Mouse (Mus musculus) heart, embryonic 14.5 days (tissue): ENCODE results near the gene Rab20. TPM values are rescaled to one million over a fixed set of nuclear protein-coding genes. Genes with fewer than 3 reads are reported as not detected.

Experiments
- ATAC-seq: fragments of 200-750 bp; cut with Nextera tagmentation; 2 replicates; pipeline ENCODE4 v1.8.0; 2017; ENCODE audit warnings: low read depth, moderate TSS enrichment; ENCODE audit not compliant: insufficient number of reproducible peaks, insufficient read depth, low FRiP score
- H3K27ac ChIP-seq, 2 experiments: fragments of 200-500 bp in 1 of 2; fragments of 300-500 bp in 1 of 2; sonication (generic) in 1 of 2; replicated peaks in 1 of 2; 2 replicates each; pipeline ENCODE4 v1.5.1; 2012 to 2014; ENCODE audit warnings: low read depth in 2 of 2, low read length in 2 of 2, control low read depth in 1 of 2, mild to moderate bottlenecking in 1 of 2, mixed read lengths in 1 of 2; ENCODE audit not compliant: control insufficient read depth in 1 of 2, insufficient read depth in 1 of 2
- H3K27me3 ChIP-seq: fragments of 300-500 bp; sonication (generic); 2 replicates; pipeline ENCODE4 v1.6.1; 2014; ENCODE audit warnings: mild to moderate bottlenecking, low read length, control low read depth; ENCODE audit not compliant: control insufficient read depth, insufficient read depth
- H3K36me3 ChIP-seq: fragments of 300-500 bp; sonication (generic); 2 replicates; pipeline ENCODE4 v1.6.1; 2014; ENCODE audit warnings: mild to moderate bottlenecking, control low read depth, low read length, mixed read lengths; ENCODE audit not compliant: control insufficient read depth, insufficient read depth
- H3K4me1 ChIP-seq, 2 experiments: fragments of 200-500 bp in 1 of 2; fragments of 300-500 bp in 1 of 2; sonication (generic) in 1 of 2; 2 replicates each; pipeline ENCODE4 v1.6.1; 2012 to 2014; ENCODE audit warnings: low read length in 2 of 2, control low read depth in 1 of 2, mixed read lengths in 1 of 2; ENCODE audit not compliant: control insufficient read depth in 2 of 2, insufficient read depth in 2 of 2
- H3K4me2 ChIP-seq: fragments of 300-500 bp; sonication (generic); 2 replicates; pipeline ENCODE4 v1.6.1; 2014; ENCODE audit warnings: mild to moderate bottlenecking, low read length
- H3K4me3 ChIP-seq, 2 experiments: fragments of 200-500 bp in 1 of 2; fragments of 300-500 bp in 1 of 2; sonication (generic) in 1 of 2; 2 replicates each; pipeline ENCODE4 v1.5.1; 2012 to 2014; ENCODE audit warnings: low read length in 2 of 2, mild to moderate bottlenecking in 2 of 2, control low read depth in 1 of 2, low read depth in 1 of 2, moderate library complexity in 1 of 2; ENCODE audit not compliant: control insufficient read depth in 1 of 2, insufficient read depth in 1 of 2
- H3K9ac ChIP-seq: fragments of 300-500 bp; sonication (generic); 2 replicates; pipeline ENCODE4 v1.6.1; 2014; ENCODE audit warnings: mild to moderate bottlenecking, low read length
- H3K9me3 ChIP-seq: fragments of 300-500 bp; sonication (generic); 2 replicates; pipeline ENCODE4 v1.6.1; 2016; ENCODE audit warnings: low read length, control low read depth; ENCODE audit not compliant: control insufficient read depth
- WGBS: fragments of 180-500 bp; shearing (Covaris S2); extraction: QIAGEN DNeasy Blood & Tissue Kit; methylation state at CpG from one replicate; pipeline ENCODE4 v1.1.7; 2014; 5-methylcytosine and 5-hydroxymethylcytosine counted together
- polyA plus RNA-seq: library from polyadenylated mRNA; unstranded; fragments of >200 nt; fragmentation: Nextera tagmentation; extraction: Ambion mirVana; gene quantifications from 2 replicates; pipeline ENCODE4 v1.2.1, GENCODE M21; 2014

Rab20 gene
- polyA plus RNA-seq: 39.3 and 39.7 TPM in 2 replicates

DNA sequence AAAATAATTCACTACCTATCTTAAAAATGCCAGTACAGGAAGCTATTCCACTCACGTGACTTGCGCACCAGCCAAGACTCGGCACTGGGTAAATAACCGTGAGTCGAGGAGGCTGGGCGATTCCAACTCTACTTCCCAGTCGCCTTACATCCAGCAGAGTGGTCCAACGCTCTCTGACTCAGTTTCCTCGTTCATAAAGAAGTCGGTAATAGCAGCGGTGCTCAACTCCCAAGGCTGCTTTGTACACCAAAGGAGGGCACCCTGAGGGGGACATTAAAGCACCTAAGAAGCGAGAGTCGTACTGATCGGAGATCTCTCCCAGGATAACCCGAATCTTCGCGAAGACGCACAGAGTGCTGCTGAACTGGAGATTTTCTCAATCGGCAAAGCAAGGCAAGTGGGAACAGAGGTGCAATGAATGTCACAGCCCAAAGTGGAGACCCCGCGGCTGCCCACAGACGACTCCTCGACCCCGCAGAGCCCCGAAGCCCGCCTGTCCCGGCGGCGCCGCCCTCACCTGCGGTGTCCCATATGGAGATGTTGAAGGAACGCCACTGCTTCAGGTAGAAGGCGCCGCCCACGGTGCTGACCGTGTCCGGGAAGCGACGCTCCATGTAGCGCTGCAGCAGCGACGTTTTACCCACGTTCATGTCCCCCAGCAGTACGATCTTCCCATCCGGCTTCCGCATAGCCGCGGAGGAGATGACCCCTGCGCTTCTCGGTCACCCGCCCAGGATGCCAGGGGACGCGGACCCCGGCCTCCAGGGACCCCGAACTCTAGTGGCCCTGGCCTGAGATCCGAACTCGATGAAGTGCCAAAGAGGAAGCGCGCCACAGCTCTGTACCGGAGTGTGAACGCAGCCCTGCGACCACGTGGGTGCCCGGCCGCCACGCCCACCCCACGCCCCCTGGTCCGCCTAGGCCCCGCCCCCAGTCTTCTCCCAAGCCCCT is at the start of gene Rab20:
Rab20 (minus strand) TSS at position 900 of the 951 bp plus-strand sequence.
- WGBS: under 1% methylated on average over 60 of the region's 69 CpGs
- peaks cover 41 to 57% of the 10 kb centered on the region in 2 experiments for H3K4me1 ChIP-seq
- H3K4me2 ChIP-seq: peak within 1 kb of the TSS; percentile 97
- H3K36me3 ChIP-seq: no peaks in the 10 kb centered on the region
- peak within 1 kb of the TSS; percentile 93 to 97 for H3K27ac ChIP-seq
- no peaks in the 10 kb centered on the region for H3K9me3 ChIP-seq
- peaks cover 5% of the 10 kb centered on the region; the same call in 1 of the 2 replicates for H3K27me3 ChIP-seq
- peak within 1 kb of the TSS; percentile 87 for H3K9ac ChIP-seq
- H3K4me3 ChIP-seq: peak within 1 kb of the TSS; percentile 81 to 86
- ATAC-seq: peak; percentile 75

- Histone ChIP-seq H3K9ac (no peak overlapping the region), H3K4me2 (no peak overlapping the region), H3K9me3 (no peaks in the 10 kb centered on the region), H3K4me1 (no peaks in the 10 kb centered on the region), H3K27ac (no peak overlapping the region), H3K27me3 (no peaks in the 10 kb centered on the region), H3K4me3 (no peak overlapping the region), H3K36me3 (peaks cover 37% of the 10 kb centered on the region)
- no peak for ATAC-seq
- 66% methylated on average over 3 of the region's 3 CpGs for WGBS
Observed at GRCm38 (mm10) chr8:11523331-11523730, 44.8 kb upstream of the Rab20 start.

GRCm38 (mm10) chr8:11518676-11519075 is 40.2 kb upstream of the Rab20 start:
- ATAC-seq: no peak
- 85% methylated on average over 11 of the region's 11 CpGs for WGBS
- Histone ChIP-seq H3K27ac (no peak overlapping the region), H3K4me1 (no peaks in the 10 kb centered on the region), H3K9me3 (no peaks in the 10 kb centered on the region), H3K36me3 (peaks cover 65% of the 10 kb centered on the region), H3K27me3 (no peaks in the 10 kb centered on the region), H3K9ac (no peak overlapping the region), H3K4me3 (no peak overlapping the region), H3K4me2 (no peak overlapping the region)

- Histone ChIP-seq H3K9ac (no peak overlapping the region), H3K27me3 (no peaks in the 10 kb centered on the region), H3K4me1 (no peaks in the 10 kb centered on the region), H3K36me3 (peaks cover 71% of the 10 kb centered on the region), H3K4me3 (no peak overlapping the region), H3K27ac (no peak overlapping the region), H3K4me2 (no peak overlapping the region), H3K9me3 (no peaks in the 10 kb centered on the region)
- no peak for ATAC-seq
- 80% methylated on average over 6 of the region's 6 CpGs for WGBS
Observed at GRCm38 (mm10) chr8:11518056-11518396, 39.5 kb upstream of the Rab20 start.

GRCm38 (mm10) chr8:11517366-11518055 is 39.0 kb upstream of the Rab20 start:
- H3K4me2 ChIP-seq: no peak overlapping the region
- WGBS: 85% methylated on average over 16 of the region's 16 CpGs
- H3K4me3 ChIP-seq: no peak overlapping the region
- ATAC-seq: no peak
- H3K27me3 ChIP-seq: no peaks in the 10 kb centered on the region
- H3K4me1 ChIP-seq: no peaks in the 10 kb centered on the region
- no peak overlapping the region for H3K9ac ChIP-seq
- H3K27ac ChIP-seq: no peak overlapping the region
- no peaks in the 10 kb centered on the region for H3K9me3 ChIP-seq
- peaks cover 76% of the 10 kb centered on the region for H3K36me3 ChIP-seq

- Histone ChIP-seq H3K27me3 (no peaks in the 10 kb centered on the region), H3K9me3 (no peaks in the 10 kb centered on the region), H3K9ac (no peak overlapping the region), H3K4me1 (0 out of 4 replicates have a peak, but pooled peaks cover 0 to 3% of the 10 kb centered on the region in 2 experiments), H3K4me3 (no peak overlapping the region), H3K36me3 (peaks cover 80% of the 10 kb centered on the region), H3K27ac (no peak overlapping the region), H3K4me2 (no peak overlapping the region)
- ATAC-seq: no peak
- WGBS: 92% methylated on average over 9 of the region's 9 CpGs
Observed at GRCm38 (mm10) chr8:11516292-11516691, 37.8 kb upstream of the Rab20 start.

DNA sequence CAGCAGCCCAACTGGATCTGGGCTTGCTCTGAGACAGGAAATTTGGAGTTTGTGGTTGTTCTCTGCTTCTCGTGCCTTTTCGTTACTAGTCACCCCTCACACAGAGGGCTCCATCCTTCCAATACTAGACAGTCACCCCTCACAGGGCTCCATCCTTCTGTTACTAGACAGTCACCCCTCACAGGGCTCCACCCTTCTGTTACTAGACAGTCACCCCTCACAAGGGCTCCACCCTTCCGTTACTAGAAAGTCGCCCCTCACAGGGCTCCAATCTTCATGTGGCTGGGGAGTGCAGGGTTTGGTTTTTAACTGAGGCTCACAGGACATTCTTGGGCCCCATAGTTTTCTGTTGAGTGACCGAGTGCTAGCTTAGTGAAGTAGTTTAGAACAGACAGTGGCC is 34.7 kb upstream of the Rab20 start:
- Histone ChIP-seq H3K36me3 (peaks cover 96% of the 10 kb centered on the region), H3K4me3 (no peak overlapping the region)

More for the DNA sequence above, 34.7 kb upstream of the Rab20 start:
- Histone ChIP-seq H3K9ac (no peak overlapping the region), H3K4me2 (no peak overlapping the region), H3K27me3 (no peaks in the 10 kb centered on the region), H3K4me1 (peaks cover 0 to 7% of the 10 kb centered on the region in 2 experiments; a peak in 1 of 4 replicates), H3K27ac (no peak overlapping the region), H3K9me3 (no peaks in the 10 kb centered on the region)
- ATAC-seq: no peak
- 83% methylated on average over 5 of the region's 5 CpGs for WGBS
